Mouse (Mus musculus): ENCODE data around the gene Epn2. TPM values are rescaled to one million over a fixed set of nuclear protein-coding genes. Genes with fewer than 3 reads are reported as not detected.
A peak's percentile ranks its signal among the peaks of the same experiment; 100 is the strongest.
"Not testable (repeated sequence)": the region's sequence is repeated elsewhere in the genome, so short reads cannot be mapped to it uniquely, and the experiment has no call there.

Epn2 gene
- polyA plus RNA-seq, 1 experiment from 2014 or later, result 22.5 TPM

DNA sequence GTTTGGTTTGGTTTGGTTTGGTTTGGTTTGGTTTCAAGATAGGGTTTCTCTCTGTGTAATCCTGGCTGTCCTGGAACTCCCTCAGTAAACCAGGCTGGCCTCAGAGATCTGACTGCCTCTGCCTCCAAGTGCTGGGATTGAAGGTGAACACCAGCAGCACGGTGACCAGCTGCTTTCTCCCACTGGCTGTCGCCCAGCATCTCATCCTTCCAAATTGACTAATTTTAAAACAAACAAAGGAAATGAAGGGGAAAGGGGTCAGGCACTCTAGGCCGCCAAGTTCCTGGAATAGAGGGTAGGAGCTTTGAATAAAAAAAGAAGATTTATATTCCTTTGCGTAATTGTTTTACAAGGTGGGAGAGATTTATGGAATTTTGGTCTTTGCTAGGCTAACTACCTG, 5.9 kb upstream of the Epn2 start:
- no peak for DNase-seq (ENCODE audit: extremely low spot score, low spot score)
- Histone ChIP-seq H3K4me3 (no peak overlapping the region), H3K9me3 (no peaks in the 10 kb centered on the region), H3K4me1 (0 out of 2 replicates have a peak, but pooled peaks cover under 1% of the 10 kb centered on the region), H3K27me3 (ENCODE audit: poor library complexity, severe bottlenecking) (no peaks in the 10 kb centered on the region), H3K36me3 (replicated peaks) (no peaks in the 10 kb centered on the region), H3K27ac (no peak overlapping the region)
- 76% methylated on average over 4 of the region's 4 CpGs for WGBS

DNA sequence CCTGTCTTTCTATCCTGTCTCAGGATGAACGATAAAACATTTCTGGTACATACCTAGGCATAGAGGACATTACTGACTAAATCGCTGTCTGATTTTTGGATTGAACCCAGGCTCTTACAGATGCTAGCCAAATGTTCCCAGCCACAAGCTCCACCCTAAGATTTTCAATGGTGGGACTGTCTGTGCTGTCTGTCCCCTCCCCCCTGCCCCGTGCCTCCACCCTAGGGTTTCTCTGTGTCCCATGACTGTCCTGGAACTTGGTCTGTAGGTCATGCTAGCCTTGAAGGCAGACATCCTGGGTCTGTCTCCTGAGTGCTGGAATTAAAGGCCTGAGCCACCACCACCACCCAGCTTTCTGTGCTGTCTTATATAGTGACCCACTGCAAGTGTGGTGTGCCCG, 5.3 kb upstream of the Epn2 start:
- 89% methylated on average over 4 of the region's 4 CpGs for WGBS
- H3K27me3 ChIP-seq (ENCODE audit: poor library complexity, severe bottlenecking), result no peaks in the 10 kb centered on the region

DNA sequence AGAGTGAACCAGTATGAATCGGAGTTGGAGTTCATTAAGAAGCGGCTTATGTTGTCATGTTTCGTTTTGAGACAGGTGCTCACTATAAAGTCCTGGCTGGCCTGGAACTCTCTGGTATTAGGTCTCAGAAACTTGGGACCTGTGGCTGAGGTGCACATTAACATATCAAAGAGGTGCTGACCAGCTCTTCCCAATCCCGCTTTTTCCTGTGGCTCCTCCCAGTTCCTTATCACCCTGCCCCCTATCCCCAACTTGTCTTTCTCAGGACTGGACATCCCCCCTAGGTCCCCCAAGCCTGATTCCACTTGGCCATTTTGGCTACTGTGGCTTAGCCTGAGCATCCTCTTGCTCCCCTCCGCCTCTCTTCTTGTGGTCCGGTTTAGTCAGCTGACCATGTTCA, 4.6 kb upstream of the Epn2 start:
- WGBS, result 82% methylated on average over 6 of the region's 6 CpGs
- Histone ChIP-seq H3K36me3 (replicated peaks) (no peaks in the 10 kb centered on the region), H3K4me1 (no peaks in the 10 kb centered on the region), H3K27ac (no peak overlapping the region), H3K27me3 (ENCODE audit: poor library complexity, severe bottlenecking) (no peaks in the 10 kb centered on the region), H3K4me3 (no peak overlapping the region), H3K9me3 (peaks cover 3% of the 10 kb centered on the region; the same call in 1 of the 2 replicates)
- DNase-seq (ENCODE audit: extremely low spot score, low spot score), result no peak

More for the DNA sequence above, 5.3 kb upstream of the Epn2 start:
- Histone ChIP-seq H3K4me1 (no peaks in the 10 kb centered on the region), H3K4me3 (no peak overlapping the region), H3K36me3 (replicated peaks) (no peaks in the 10 kb centered on the region), H3K9me3 (peaks cover 3% of the 10 kb centered on the region; the same call in 1 of the 2 replicates), H3K27ac (no peak overlapping the region)
- DNase-seq (ENCODE audit: extremely low spot score, low spot score), result no peak

DNA sequence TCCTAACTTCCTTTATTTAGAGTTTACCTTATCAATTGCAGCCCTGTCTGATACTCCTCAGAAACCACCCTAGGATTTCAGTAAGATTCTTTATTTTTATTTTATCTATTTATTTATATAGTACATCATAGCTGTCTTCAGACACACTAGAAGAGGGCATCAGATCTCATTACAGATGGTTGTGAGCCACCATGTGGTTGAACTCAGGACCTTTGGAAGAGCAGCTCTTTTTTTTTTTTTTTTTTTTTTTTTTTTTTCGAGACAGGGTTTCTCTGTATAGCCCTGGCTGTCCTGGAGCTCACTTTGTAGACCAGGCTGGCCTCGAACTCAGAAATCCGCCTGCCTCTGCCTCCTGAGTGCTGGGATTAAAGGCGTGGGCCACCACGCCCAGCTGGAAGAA, 3.3 kb upstream of the Epn2 start:
- not testable (repeated sequence) for DNase-seq (ENCODE audit: extremely low spot score, low spot score); H3K9me3 ChIP-seq; H3K27ac ChIP-seq; H3K36me3 ChIP-seq (replicated peaks); H3K4me3 ChIP-seq; H3K27me3 ChIP-seq (ENCODE audit: poor library complexity, severe bottlenecking)
- H3K4me1 ChIP-seq, result peaks cover 13% of the 10 kb centered on the region
- WGBS, result 96% methylated on average over 4 of the region's 5 CpGs

DNA sequence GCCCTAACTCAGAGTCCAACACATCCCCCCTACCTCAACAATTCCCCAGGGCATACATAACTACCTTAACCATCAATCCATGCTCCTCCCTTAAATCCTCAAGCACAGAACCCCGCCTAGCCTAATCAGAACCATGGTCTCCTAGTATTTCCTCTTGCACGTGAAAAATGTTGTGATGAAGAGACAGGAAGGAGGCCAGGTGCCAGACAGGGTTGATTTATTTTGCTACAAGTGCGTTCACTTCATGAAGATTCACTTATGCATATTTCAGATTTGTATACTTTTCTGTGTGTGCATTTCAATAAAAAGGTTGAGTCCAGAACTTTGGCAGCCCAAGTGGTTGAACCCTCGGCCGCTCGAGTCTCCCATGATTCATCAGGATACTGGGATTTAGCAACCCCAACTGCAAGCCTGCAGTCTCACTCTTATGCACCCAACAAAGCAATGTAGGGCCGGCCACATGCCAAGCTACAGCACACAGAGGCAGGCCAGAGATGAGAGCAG, 443 bp upstream of the Epn2 start:
- peak overlapping the region; percentile 95 for H3K4me3 ChIP-seq
- peaks cover 24% of the 10 kb centered on the region for H3K4me1 ChIP-seq
- WGBS, result 87% methylated on average over 7 of the region's 7 CpGs
- peaks cover 3% of the 10 kb centered on the region; the same call in 1 of the 2 replicates for H3K9me3 ChIP-seq
- H3K36me3 ChIP-seq (replicated peaks), result peaks cover 12% of the 10 kb centered on the region
- H3K27me3 ChIP-seq (ENCODE audit: poor library complexity, severe bottlenecking), result no peaks in the 10 kb centered on the region
- DNase-seq (ENCODE audit: extremely low spot score, low spot score), result no peak
- no peak overlapping the region for H3K27ac ChIP-seq

DNA sequence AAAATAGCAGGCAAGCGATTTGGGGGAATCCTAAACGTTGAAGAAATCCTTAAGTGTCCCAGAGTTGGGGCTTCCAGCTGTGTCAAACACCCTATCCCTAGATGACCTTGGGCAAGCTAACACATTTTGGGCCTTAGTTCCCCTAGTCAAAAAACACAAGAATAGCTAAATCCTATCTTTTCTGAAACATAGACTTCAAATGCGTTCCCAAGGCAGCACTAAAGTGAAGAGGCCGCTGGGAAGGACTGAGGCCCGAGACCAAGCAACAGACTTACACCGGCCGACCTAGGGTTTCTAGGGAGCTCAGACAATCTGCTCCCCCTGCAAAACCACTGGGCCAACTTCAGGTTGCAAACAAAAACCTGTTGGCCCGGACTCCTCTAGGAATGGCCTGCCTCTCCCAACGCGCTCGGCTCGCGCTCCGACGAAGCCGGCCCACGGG, 925 bp downstream of the Epn2 start:
- WGBS, result under 1% methylated on average over 17 of the region's 17 CpGs
- Histone ChIP-seq H3K4me3 (peak overlapping the region; percentile 95), H3K4me1 (peaks cover 24% of the 10 kb centered on the region), H3K9me3 (peaks cover 3% of the 10 kb centered on the region; the same call in 1 of the 2 replicates), H3K36me3 (replicated peaks) (peaks cover 17% of the 10 kb centered on the region), H3K27ac (peak overlapping the region; percentile 94), H3K27me3 (ENCODE audit: poor library complexity, severe bottlenecking) (no peaks in the 10 kb centered on the region)
- DNase-seq (ENCODE audit: extremely low spot score, low spot score), result peak; percentile 34

DNA sequence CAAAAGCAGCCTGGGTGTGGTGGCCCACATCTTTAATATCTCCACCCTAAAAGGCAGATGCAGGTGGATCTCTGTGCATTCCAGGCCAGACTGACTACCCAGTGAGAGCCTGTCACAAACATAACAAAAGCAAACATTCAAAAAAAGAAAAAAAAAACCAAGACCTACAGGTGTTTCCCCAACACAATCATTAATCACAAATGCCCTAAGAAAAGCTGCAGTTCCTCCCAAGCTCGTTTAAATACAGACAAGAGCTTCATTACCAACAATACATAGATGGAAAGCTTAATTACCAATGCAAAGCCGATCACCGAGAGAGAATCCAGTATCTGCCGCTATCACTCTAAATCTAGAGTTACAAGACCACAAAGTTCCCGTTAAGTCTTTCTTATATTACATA, 1.5 kb downstream of the Epn2 start:
- peaks cover 24% of the 10 kb centered on the region for H3K4me1 ChIP-seq
- no peak for DNase-seq (ENCODE audit: extremely low spot score, low spot score)
- peaks cover 17% of the 10 kb centered on the region for H3K36me3 ChIP-seq (replicated peaks)
- H3K27me3 ChIP-seq (ENCODE audit: poor library complexity, severe bottlenecking), result no peaks in the 10 kb centered on the region
- H3K4me3 ChIP-seq, result peak overlapping the region; percentile 95
- 5% methylated on average over 5 of the region's 5 CpGs for WGBS
- peaks cover 3% of the 10 kb centered on the region; the same call in 1 of the 2 replicates for H3K9me3 ChIP-seq
- H3K27ac ChIP-seq, result no peak overlapping the region

DNA sequence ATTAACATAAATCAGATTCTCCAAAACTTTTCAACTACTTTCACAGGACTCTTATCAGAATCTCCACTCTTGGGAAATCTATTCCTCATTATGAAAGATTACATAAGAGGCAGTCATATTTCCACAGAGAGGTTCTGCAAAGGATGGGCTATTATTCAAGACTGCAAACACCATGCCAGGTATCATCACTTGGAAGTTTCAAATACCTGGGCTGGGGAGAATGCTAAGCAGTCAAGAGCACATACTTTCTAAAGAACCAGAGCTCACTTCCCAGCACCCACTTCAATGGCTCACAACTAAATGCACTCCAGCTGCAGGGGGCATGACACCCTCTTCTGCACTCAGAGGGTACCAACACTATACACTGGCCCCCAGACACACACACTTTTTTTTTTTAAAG, 2.1 kb downstream of the Epn2 start:
- Histone ChIP-seq H3K27ac (no peak overlapping the region), H3K36me3 (replicated peaks) (peaks cover 17% of the 10 kb centered on the region), H3K9me3 (peaks cover 3% of the 10 kb centered on the region; the same call in 1 of the 2 replicates), H3K4me3 (peak overlapping the region; percentile 95), H3K4me1 (peaks cover 24% of the 10 kb centered on the region), H3K27me3 (ENCODE audit: poor library complexity, severe bottlenecking) (no peaks in the 10 kb centered on the region)
- DNase-seq (ENCODE audit: extremely low spot score, low spot score), result no peak

DNA sequence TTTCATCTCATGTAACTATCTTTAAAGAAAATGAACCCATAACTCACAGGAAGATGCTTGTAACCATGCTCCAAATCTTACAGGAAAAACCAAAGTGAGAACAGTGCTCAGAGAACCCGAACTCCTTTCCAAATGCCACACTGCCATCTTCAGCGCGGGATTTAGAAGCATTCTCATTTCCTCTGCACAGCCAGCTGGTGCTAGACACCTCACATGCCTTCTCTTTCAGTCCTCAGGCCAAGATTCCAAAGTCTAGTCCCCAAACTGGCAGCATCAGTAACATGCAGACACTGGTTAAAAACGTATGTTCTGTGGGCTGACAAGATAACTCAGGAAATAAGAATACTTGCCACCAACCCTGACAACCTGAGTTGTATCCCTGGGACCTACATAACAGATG, 6.2 kb downstream of the Epn2 start:
- WGBS, result 94% methylated on average over 4 of the region's 4 CpGs
- H3K27me3 ChIP-seq (ENCODE audit: poor library complexity, severe bottlenecking), result no peaks in the 10 kb centered on the region
- no peak for DNase-seq (ENCODE audit: extremely low spot score, low spot score)
- H3K4me1 ChIP-seq, result peaks cover 16% of the 10 kb centered on the region
- H3K27ac ChIP-seq, result no peak overlapping the region
- H3K4me3 ChIP-seq, result no peak overlapping the region
- H3K36me3 ChIP-seq (replicated peaks), result peaks cover 17% of the 10 kb centered on the region
- H3K9me3 ChIP-seq, result no peaks in the 10 kb centered on the region

DNA sequence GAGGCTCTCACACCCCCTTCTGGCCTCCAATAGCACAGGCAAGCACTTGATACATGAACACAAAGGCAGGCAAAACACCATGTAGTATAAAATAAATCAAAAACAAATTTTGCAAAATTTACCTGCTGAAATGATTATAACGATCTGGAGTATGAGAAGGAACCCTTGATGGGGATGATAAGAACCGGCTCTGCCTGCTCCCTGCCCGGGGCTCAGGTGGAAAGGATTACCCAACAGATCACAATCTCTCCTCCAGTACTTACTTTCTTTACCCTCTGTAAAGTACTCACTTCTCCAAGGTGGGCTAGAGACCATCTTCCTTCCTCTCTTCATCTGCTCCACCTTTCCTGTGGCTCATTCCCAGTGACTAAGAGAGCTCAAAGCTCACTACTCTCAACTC, 8.3 kb downstream of the Epn2 start:
- 96% methylated on average over 3 of the region's 3 CpGs for WGBS
- no peak overlapping the region for H3K4me3 ChIP-seq
- no peaks in the 10 kb centered on the region for H3K27me3 ChIP-seq (ENCODE audit: poor library complexity, severe bottlenecking)
- H3K36me3 ChIP-seq (replicated peaks), result peaks cover 8% of the 10 kb centered on the region
- H3K9me3 ChIP-seq, result no peaks in the 10 kb centered on the region
- no peaks in the 10 kb centered on the region for H3K4me1 ChIP-seq
- DNase-seq (ENCODE audit: extremely low spot score, low spot score), result no peak
- H3K27ac ChIP-seq, result no peak overlapping the region

DNA sequence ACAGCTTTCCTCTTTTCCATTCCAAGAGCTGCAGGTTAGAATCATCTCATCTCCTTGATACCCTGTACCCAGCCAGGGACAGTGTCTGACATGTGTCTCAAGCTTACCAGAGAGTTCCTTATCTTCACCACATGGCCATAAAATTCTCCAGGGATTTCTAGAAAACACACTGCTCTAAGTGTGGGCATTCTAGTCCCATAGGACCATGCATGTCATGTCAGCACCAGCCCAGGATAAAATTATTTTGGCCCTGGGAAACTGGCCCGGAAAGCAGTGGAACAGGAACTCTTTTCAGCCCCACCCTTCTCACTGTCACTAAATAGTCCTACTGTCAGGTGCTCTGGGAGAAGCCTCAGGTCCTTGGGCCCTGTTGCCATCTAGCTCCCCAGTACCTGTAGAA, 9.8 kb downstream of the Epn2 start:
- DNase-seq (ENCODE audit: extremely low spot score, low spot score), result no peak
- 93% methylated on average over 1 of the region's 1 CpGs for WGBS
- H3K4me3 ChIP-seq, result no peak overlapping the region

DNA sequence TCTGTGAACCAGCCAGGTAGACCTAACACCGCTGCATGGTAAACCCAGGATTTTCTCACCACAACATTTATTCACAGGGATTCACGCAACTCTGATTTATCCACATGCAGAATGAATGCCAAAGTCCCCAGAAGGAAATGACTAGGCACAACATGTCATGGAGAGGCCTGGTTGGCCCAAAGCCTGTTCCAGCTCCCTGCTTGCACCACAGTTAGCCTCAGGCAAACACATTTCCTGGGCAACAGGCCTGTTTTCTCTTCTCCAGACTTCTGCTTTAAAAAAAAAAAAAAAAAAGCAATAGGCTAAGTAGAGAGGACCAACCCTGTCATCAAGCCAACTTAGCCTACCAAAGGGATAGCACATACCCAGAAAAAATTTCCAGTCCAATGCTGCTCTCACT, 14.9 kb downstream of the Epn2 start:
- 95% methylated on average over 2 of the region's 2 CpGs for WGBS
- no peaks in the 10 kb centered on the region for H3K27me3 ChIP-seq (ENCODE audit: poor library complexity, severe bottlenecking)

More for the DNA sequence above, 9.8 kb downstream of the Epn2 start:
- peaks cover 5% of the 10 kb centered on the region; the same call in 1 of the 2 replicates for H3K36me3 ChIP-seq (replicated peaks)
- H3K9me3 ChIP-seq, result no peaks in the 10 kb centered on the region
- H3K27ac ChIP-seq, result no peak overlapping the region
- H3K4me1 ChIP-seq, result no peaks in the 10 kb centered on the region
- no peaks in the 10 kb centered on the region for H3K27me3 ChIP-seq (ENCODE audit: poor library complexity, severe bottlenecking)

DNA sequence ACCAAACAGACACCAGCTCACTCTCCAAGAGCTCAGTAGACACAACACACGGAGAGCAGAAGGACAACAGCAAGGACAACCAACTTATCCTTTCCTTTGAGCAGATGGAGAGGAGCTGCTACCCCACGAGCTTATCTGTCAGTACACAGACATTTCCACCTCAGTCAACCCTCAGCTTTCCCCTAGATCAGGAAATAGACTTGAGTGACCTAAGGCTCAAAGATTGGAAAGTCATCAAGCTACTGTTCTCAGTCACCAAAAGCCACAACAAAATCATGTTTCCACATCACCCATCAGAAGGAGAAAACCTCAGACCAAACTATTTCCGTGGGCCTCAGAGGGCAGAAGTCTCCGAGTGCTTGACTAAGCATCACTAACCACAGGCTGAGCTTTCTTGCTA, 15.5 kb downstream of the Epn2 start:
- Histone ChIP-seq H3K9me3 (no peaks in the 10 kb centered on the region), H3K36me3 (replicated peaks) (no peaks in the 10 kb centered on the region), H3K4me3 (no peak overlapping the region), H3K4me1 (no peaks in the 10 kb centered on the region), H3K27me3 (ENCODE audit: poor library complexity, severe bottlenecking) (no peaks in the 10 kb centered on the region), H3K27ac (no peak overlapping the region)
- 87% methylated on average over 4 of the region's 4 CpGs for WGBS
- no peak for DNase-seq (ENCODE audit: extremely low spot score, low spot score)

More for the DNA sequence above, 14.9 kb downstream of the Epn2 start:
- H3K36me3 ChIP-seq (replicated peaks), result no peaks in the 10 kb centered on the region
- H3K27ac ChIP-seq, result no peak overlapping the region
- H3K4me3 ChIP-seq, result no peak overlapping the region
- H3K4me1 ChIP-seq, result no peaks in the 10 kb centered on the region
- no peak for DNase-seq (ENCODE audit: extremely low spot score, low spot score)
- no peaks in the 10 kb centered on the region for H3K9me3 ChIP-seq

DNA sequence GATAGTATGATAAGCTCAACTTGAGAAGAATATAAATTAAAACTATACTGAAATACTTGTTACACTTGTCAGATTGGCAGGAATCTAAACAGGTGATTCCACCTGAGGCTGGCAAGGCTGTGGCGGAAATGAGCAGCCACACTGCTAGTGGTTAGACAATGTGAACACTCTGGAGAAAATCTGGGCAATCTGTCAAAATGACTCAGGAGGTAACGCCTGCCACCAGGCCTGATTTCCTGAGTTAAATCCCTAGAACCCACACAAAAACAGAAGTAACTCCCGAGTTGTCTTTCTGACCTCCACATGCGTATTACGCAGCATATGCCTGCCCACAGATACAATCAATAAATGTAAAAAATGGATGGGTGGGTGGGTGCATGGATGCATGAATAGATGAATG, 17.1 kb downstream of the Epn2 start:
- Histone ChIP-seq H3K9me3 (no peaks in the 10 kb centered on the region), H3K27ac (no peak overlapping the region), H3K27me3 (ENCODE audit: poor library complexity, severe bottlenecking) (no peaks in the 10 kb centered on the region), H3K36me3 (replicated peaks) (no peaks in the 10 kb centered on the region), H3K4me3 (no peak overlapping the region), H3K4me1 (no peaks in the 10 kb centered on the region)
- no peak for DNase-seq (ENCODE audit: extremely low spot score, low spot score)
- 94% methylated on average over 5 of the region's 5 CpGs for WGBS
